Mouse (Mus musculus) gastrocnemius, adult 8-10 months (tissue): ENCODE measurements around the gene Nrxn2. TPM values are rescaled to one million over a fixed set of nuclear protein-coding genes. Genes with fewer than 3 reads are reported as not detected.

Source experiments
- DNase-seq, 2 experiments: peaks; one replicate each; pipeline ENCODE4 v3.0.0; 2022; ENCODE audit warnings: low spot score in 2 of 2
- total RNA-seq, 4 experiments: library from RNA; stranded (reverse); gene quantifications; 2 replicates each; pipeline ENCODE4 v1.2.4; 2022

The Nrxn2 gene
- total RNA-seq, 4 experiments from 2014 or later: 0.31 to 1.8 (median 1.0) TPM

- no peak for DNase-seq
Observed at GRCm38 (mm10) chr19:6539592-6539991, 121.1 kb downstream of the Nrxn2 start.

GRCm38 (mm10) chr19:6540191-6540590 lies 121.7 kb downstream of the Nrxn2 start:
- no peak for DNase-seq

GRCm38 (mm10) chr19:6541521-6541920 lies 123.0 kb downstream of the Nrxn2 start:
- DNase-seq: no peak

GRCm38 (mm10) chr19:6542367-6543034 lies 124.0 kb downstream of the Nrxn2 start, which contains the start of gene Slc22a12:
Gene Slc22a12 (minus strand): TSS chr19:6543032.
- no peak for DNase-seq

GRCm38 (mm10) chr19:6543035-6543383 lies 124.5 kb downstream of the Nrxn2 start:
- DNase-seq: no peak

GRCm38 (mm10) chr19:6543518-6543917 lies 125.0 kb downstream of the Nrxn2 start:
- DNase-seq: no peak

- no peak for DNase-seq
Observed at GRCm38 (mm10) chr19:6544712-6545111, 126.2 kb downstream of the Nrxn2 start.

GRCm38 (mm10) chr19:6545481-6545880 lies 127.0 kb downstream of the Nrxn2 start:
- DNase-seq: no peak

GRCm38 (mm10) chr19:6546096-6546495 lies 127.6 kb downstream of the Nrxn2 start:
- peak in 1 of 2 experiments; percentile 36 for DNase-seq

GRCm38 (mm10) chr19:6547801-6548200 lies 129.3 kb downstream of the Nrxn2 start:
- no peak for DNase-seq

GRCm38 (mm10) chr19:6548431-6549410 lies 130.2 kb downstream of the Nrxn2 start:
- DNase-seq: no peak

GRCm38 (mm10) chr19:6549566-6549965 lies 131.0 kb downstream of the Nrxn2 start:
- no peak for DNase-seq

GRCm38 (mm10) chr19:6551215-6551614 lies 132.7 kb downstream of the Nrxn2 start:
- no peak for DNase-seq

- DNase-seq: peak in 1 of 2 experiments; percentile 25
Observed at GRCm38 (mm10) chr19:6552302-6553028, 133.9 kb downstream of the Nrxn2 start.

GRCm38 (mm10) chr19:6553174-6553573 lies 134.6 kb downstream of the Nrxn2 start:
- DNase-seq: no peak

- DNase-seq: no peak
Observed at GRCm38 (mm10) chr19:6553819-6554582, 135.5 kb downstream of the Nrxn2 start.

- DNase-seq: no peak
Observed at GRCm38 (mm10) chr19:6559576-6559975, 141.0 kb downstream of the Nrxn2 start.

GRCm38 (mm10) chr19:6560246-6560815 lies 141.8 kb downstream of the Nrxn2 start:
- no peak for DNase-seq

- no peak for DNase-seq
Observed at GRCm38 (mm10) chr19:6565136-6565535, 146.6 kb downstream of the Nrxn2 start.

GRCm38 (mm10) chr19:6566450-6566849 lies 147.9 kb downstream of the Nrxn2 start:
- DNase-seq: no peak

GRCm38 (mm10) chr19:6569021-6569420 lies 150.5 kb downstream of the Nrxn2 start:
- DNase-seq: no peak
